Mouse (Mus musculus) ES-E14 (cell line): ENCODE results near the gene Tmem179b. TPM values are rescaled to one million over a fixed set of nuclear protein-coding genes. Genes with fewer than 3 reads are reported as not detected.

Experiments
- DNase-seq: peaks from one replicate; pipeline ENCODE4 v3.0.0-alpha.2; 2013; ENCODE audit warnings: low read depth, low spot score
- H3K27ac ChIP-seq: 2 replicates; pipeline ENCODE4 v1.5.1; 2012; ENCODE audit warnings: low read depth, mild to moderate bottlenecking, low read length, moderate library complexity, mixed read lengths; ENCODE audit not compliant: poor library complexity, insufficient read depth, severe bottlenecking
- H3K36me3 ChIP-seq: 2 replicates; pipeline ENCODE4 v1.6.1; 2012; ENCODE audit warnings: mild to moderate bottlenecking, low read length, moderate library complexity, mixed read lengths; ENCODE audit not compliant: control insufficient read depth, poor library complexity, insufficient read depth, severe bottlenecking
- H3K4me1 ChIP-seq, 2 experiments: fragments of 150-350 bp in 1 of 2; sonication (generic) in 1 of 2; 2 replicates each; pipeline ENCODE4 v1.6.1; 2012; ENCODE audit warnings: low read length in 2 of 2, mild to moderate bottlenecking in 1 of 2, mixed read lengths in 1 of 2; ENCODE audit not compliant: control insufficient read depth in 2 of 2, insufficient read depth in 2 of 2, poor library complexity in 1 of 2
- H3K4me3 ChIP-seq, 2 experiments: fragments of 150-350 bp in 1 of 2; sonication (generic) in 1 of 2; 2 replicates each; pipeline ENCODE4 v1.5.1; 2012; ENCODE audit warnings: low read length in 2 of 2, low read depth in 1 of 2, mild to moderate bottlenecking in 1 of 2, mixed read lengths in 1 of 2; ENCODE audit not compliant: insufficient read depth in 1 of 2, poor library complexity in 1 of 2, severe bottlenecking in 1 of 2
- H3K9ac ChIP-seq: 2 replicates; pipeline ENCODE4 v1.6.1; 2012; ENCODE audit warnings: low read depth, mild to moderate bottlenecking, low read length, mixed read lengths; ENCODE audit not compliant: poor library complexity, insufficient read depth, severe bottlenecking
- H3K9me3 ChIP-seq: fragments of 150-350 bp; sonication (generic); 2 replicates; pipeline ENCODE4 v1.6.1; 2012; ENCODE audit warnings: low read depth, mild to moderate bottlenecking, low read length; ENCODE audit not compliant: control insufficient read depth, insufficient read depth
- CHD2 ChIP-seq: IDR thresholded peaks from 2 replicates; pipeline ENCODE4 v1.6.1; 2014; ENCODE audit warnings: mild to moderate bottlenecking, low read depth, low read length, inconsistent platforms
- HCFC1 ChIP-seq: IDR thresholded peaks from 2 replicates; pipeline ENCODE4 v1.6.1; 2012; ENCODE audit warnings: low read length, inconsistent platforms, borderline replicate concordance; ENCODE audit not compliant: insufficient read depth
- MAFK ChIP-seq: IDR thresholded peaks from 2 replicates; pipeline ENCODE4 v1.6.1; 2014; ENCODE audit warnings: mild to moderate bottlenecking, low read depth, low read length, inconsistent platforms; ENCODE audit not compliant: insufficient read depth
- ZC3H11A ChIP-seq: IDR thresholded peaks from 2 replicates; pipeline ENCODE4 v1.6.1; 2012; ENCODE audit warnings: low read depth, mild to moderate bottlenecking, inconsistent platforms, low read length, borderline replicate concordance
- ZNF384 ChIP-seq: IDR thresholded peaks from 2 replicates; pipeline ENCODE4 v1.6.1; 2012; ENCODE audit warnings: low read depth, low read length, inconsistent platforms
- in situ Hi-C, 2 experiments: fragments of 600-800 bp; cut with MboI; formaldehyde crosslinking; loops; one replicate each; pipeline ENCODE4 v1.15.1; 2025; ENCODE audit warnings: low sequenced_read_pairs in 2 of 2, inconsistent platforms in 1 of 2; ENCODE audit not compliant: unreplicated experiment in 2 of 2
- total RNA-seq: library from RNA; depleted of rRNA; stranded (reverse); fragments of 300-350 nt; gene quantifications from 2 replicates; pipeline ENCODE4 v1.2.3, GENCODE M21; 2012; rRNA removed

Tmem179b gene
- total RNA-seq: 45.9 and 51.2 TPM in 2 replicates

- DNase-seq: peak; percentile 94
- Histone ChIP-seq H3K9ac (peak within 1 kb of the TSS; percentile 96), H3K4me1 (peaks cover 0 to 7% of the 10 kb centered on the region in 2 experiments; a peak in 3 of 4 replicates), H3K36me3 (peaks cover 20% of the 10 kb centered on the region), H3K27ac (peak within 1 kb of the TSS; percentile 94), H3K4me3 (peak within 1 kb of the TSS; percentile 81 to 88), H3K9me3 (no peaks in the 10 kb centered on the region)
- TF ChIP-seq MAFK: no peak
- TF ChIP-seq CHD2: no peak
- no peak for TF ChIP-seq ZC3H11A
- peak; percentile 70; the same call in 1 of the 2 replicates for TF ChIP-seq HCFC1
- no peak for TF ChIP-seq ZNF384
- in situ Hi-C loops: no loop called here
Measured at GRCm38 (mm10) chr19:8774086-8774835, at the start of gene Tmem179b. Gene Tmem179b, minus strand, starts transcription at chr19:8774467.

- H3K9ac ChIP-seq: 0 out of 2 replicates have a peak overlapping the region, but pooled peaks have one; percentile 7
- peaks cover 30% of the 10 kb centered on the region for H3K36me3 ChIP-seq
Measured at GRCm38 (mm10) chr19:8822696-8823095, 48.4 kb upstream of the Tmem179b start.

GRCm38 (mm10) chr19:8821146-8821545, 46.9 kb upstream of the Tmem179b start:
- in situ Hi-C loops: no loop called here

More at GRCm38 (mm10) chr19:8822696-8823095, 48.4 kb upstream of the Tmem179b start:
- peak overlapping the region in 1 of 2 experiments; percentile 28; a peak in 1 of 4 replicates for H3K4me3 ChIP-seq
- no peak for DNase-seq
- in situ Hi-C loops: no loop called here
- H3K4me1 ChIP-seq: peaks cover 5 to 6% of the 10 kb centered on the region in 2 experiments; a peak in 2 of 4 replicates
- H3K9me3 ChIP-seq: no peaks in the 10 kb centered on the region
- H3K27ac ChIP-seq: no peak overlapping the region
- TF ChIP-seq CHD2 (no peak), ZNF384 (no peak)

DNA sequence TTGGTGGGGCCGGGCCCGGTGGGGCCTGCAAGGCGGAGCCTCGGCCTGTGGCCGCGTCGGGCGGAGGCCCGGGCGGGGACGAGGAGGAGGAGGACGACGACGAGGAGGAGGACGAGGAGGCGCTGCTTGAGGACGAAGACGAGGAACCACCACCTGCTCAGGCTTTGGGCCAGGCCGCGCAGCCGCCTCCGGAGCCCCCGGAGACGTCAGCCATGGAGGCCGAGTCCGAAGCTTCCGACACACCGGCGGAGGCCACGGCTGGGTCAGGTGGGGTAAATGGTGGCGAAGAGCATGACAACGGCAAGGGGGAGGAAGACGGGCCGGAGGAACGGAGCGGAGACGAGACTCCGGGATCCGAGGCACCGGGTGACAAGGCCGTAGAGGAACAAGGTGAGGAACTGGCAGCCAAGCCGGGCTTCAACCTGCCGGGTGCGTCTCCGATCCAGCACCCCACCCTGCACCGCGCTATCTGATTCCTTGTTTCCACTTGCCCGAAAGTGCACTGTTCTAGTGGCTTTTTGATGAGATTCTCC, 46.2 kb upstream of the Tmem179b start:
- Histone ChIP-seq H3K36me3 (peaks cover 24% of the 10 kb centered on the region), H3K27ac (peak overlapping the region; percentile 97), H3K9me3 (no peaks in the 10 kb centered on the region), H3K9ac (peak overlapping the region; percentile 94), H3K4me3 (peak overlapping the region; percentile 76 to 89), H3K4me1 (peaks cover 5 to 9% of the 10 kb centered on the region in 2 experiments; a peak in 2 of 4 replicates)
- no peak for TF ChIP-seq HCFC1
- TF ChIP-seq CHD2: no peak
- TF ChIP-seq ZC3H11A: no peak
- no peak for TF ChIP-seq ZNF384
- TF ChIP-seq MAFK: no peak
- in situ Hi-C loops: no loop called here
- no peak for DNase-seq

More at GRCm38 (mm10) chr19:8821146-8821545, 46.9 kb upstream of the Tmem179b start:
- H3K4me1 ChIP-seq: peaks cover 5 to 9% of the 10 kb centered on the region in 2 experiments; a peak in 2 of 4 replicates
- no peak overlapping the region for H3K27ac ChIP-seq
- H3K9ac ChIP-seq: peak overlapping the region; percentile 94
- peak overlapping the region; percentile 76 to 89 for H3K4me3 ChIP-seq
- no peak for DNase-seq
- H3K36me3 ChIP-seq: peaks cover 25% of the 10 kb centered on the region
- TF ChIP-seq ZC3H11A: no peak
- TF ChIP-seq ZNF384: no peak
- TF ChIP-seq MAFK: no peak
- TF ChIP-seq CHD2: no peak
- TF ChIP-seq HCFC1: no peak
- no peaks in the 10 kb centered on the region for H3K9me3 ChIP-seq
